Mouse (Mus musculus) limb, embryonic 14.5 days (tissue): ENCODE data around the gene Grm4. TPM values are rescaled to one million over a fixed set of nuclear protein-coding genes. Genes with fewer than 3 reads are reported as not detected.

Experiments used
- ATAC-seq: fragments of 200-750 bp; cut with Nextera tagmentation; 2 replicates; pipeline ENCODE4 v1.8.0; 2017; ENCODE audit warnings: low read depth, moderate number of reproducible peaks, moderate TSS enrichment; ENCODE audit not compliant: low FRiP score
- DNase-seq: peaks from one replicate; pipeline ENCODE4 v3.0.0-alpha.2; 2015; ENCODE audit warnings: low spot score
- H3K27ac ChIP-seq: fragments of 300-500 bp; sonication (generic); replicated peaks from 2 replicates; pipeline ENCODE4 v1.5.1; 2014; ENCODE audit warnings: low read depth, mild to moderate bottlenecking, low read length, moderate library complexity, mixed read lengths
- H3K27me3 ChIP-seq: fragments of 300-500 bp; sonication (generic); 2 replicates; pipeline ENCODE4 v1.6.1; 2014; ENCODE audit warnings: low read length, mixed read lengths; ENCODE audit not compliant: control insufficient read depth, insufficient read depth
- H3K36me3 ChIP-seq: fragments of 300-500 bp; sonication (generic); 2 replicates; pipeline ENCODE4 v1.6.1; 2014; ENCODE audit warnings: mild to moderate bottlenecking, low read length, moderate library complexity, mixed read lengths; ENCODE audit not compliant: control insufficient read depth, insufficient read depth
- H3K4me1 ChIP-seq: fragments of 300-500 bp; sonication (generic); 2 replicates; pipeline ENCODE4 v1.6.1; 2014; ENCODE audit warnings: antibody characterized with exemption, low read length, mixed read lengths; ENCODE audit not compliant: control insufficient read depth, insufficient read depth
- H3K4me2 ChIP-seq: fragments of 300-500 bp; sonication (generic); replicated peaks from 2 replicates; pipeline ENCODE4 v1.6.1; 2014; ENCODE audit warnings: low read depth, mild to moderate bottlenecking, low read length, moderate library complexity; ENCODE audit not compliant: severe bottlenecking
- H3K4me3 ChIP-seq: fragments of 300-500 bp; sonication (generic); replicated peaks from 2 replicates; pipeline ENCODE4 v1.5.1; 2014; ENCODE audit warnings: low read length
- H3K9ac ChIP-seq: fragments of 300-500 bp; sonication (generic); 2 replicates; pipeline ENCODE4 v1.6.1; 2014; ENCODE audit warnings: mild to moderate bottlenecking, low read depth, low read length, moderate library complexity; ENCODE audit not compliant: severe bottlenecking
- H3K9me3 ChIP-seq: fragments of 300-500 bp; sonication (generic); 2 replicates; pipeline ENCODE4 v1.6.1; 2016; ENCODE audit warnings: low read length; ENCODE audit not compliant: control insufficient read depth
- POLR2A ChIP-seq: fragments of 200-500 bp; IDR thresholded peaks from 2 replicates; pipeline ENCODE4 v1.8.0; 2012; ENCODE audit warnings: inconsistent platforms, mild to moderate bottlenecking, moderate library complexity, borderline replicate concordance; ENCODE audit not compliant: insufficient read depth, insufficient read length; ENCODE audit errors: extremely low read depth
- WGBS: fragments of 180-500 bp; shearing (Covaris S2); extraction: QIAGEN DNeasy Blood & Tissue Kit; methylation state at CpG from one replicate; pipeline ENCODE4 v1.1.7; 2014; 5-methylcytosine and 5-hydroxymethylcytosine counted together
- polyA plus RNA-seq, 2 experiments: library from polyadenylated mRNA; depleted of rRNA in 1 of 2; stranded (reverse) in 1 of 2; unstranded in 1 of 2; fragments of >200 nt; fragmentation: Nextera tagmentation in 1 of 2; extraction: Ambion mirVana in 1 of 2; gene quantifications; 2 replicates each; pipeline versions ENCODE4 v1.2.1 to v1.2.3; 2012 to 2014

The Grm4 gene
- polyA plus RNA-seq, 2 experiments = 1.0 to 1.6 TPM

- WGBS = 71% methylated on average over 11 of the region's 11 CpGs
- H3K4me1 ChIP-seq = no peaks in the 10 kb centered on the region
- H3K27me3 ChIP-seq = no peaks in the 10 kb centered on the region
- no peaks in the 10 kb centered on the region for H3K9me3 ChIP-seq
- H3K4me3 ChIP-seq = no peak overlapping the region
- TF ChIP-seq POLR2A = no peak
- H3K9ac ChIP-seq = no peak overlapping the region
- DNase-seq (no peak), ATAC-seq (no peak)
- H3K27ac ChIP-seq = no peak overlapping the region
- no peak overlapping the region for H3K4me2 ChIP-seq
- H3K36me3 ChIP-seq = no peaks in the 10 kb centered on the region
Observed at GRCm38 (mm10) chr17:27456364-27456763, 64.8 kb downstream of the Grm4 start.

- WGBS = 73% methylated on average over 9 of the region's 9 CpGs
Observed at GRCm38 (mm10) chr17:27455012-27455784, 66.0 kb downstream of the Grm4 start.

GRCm38 (mm10) chr17:27454396-27454795 is 66.8 kb downstream of the Grm4 start:
- no peak overlapping the region for H3K9ac ChIP-seq
- H3K4me2 ChIP-seq = no peak overlapping the region
- no peak overlapping the region for H3K27ac ChIP-seq
- no peaks in the 10 kb centered on the region for H3K36me3 ChIP-seq
- DNase-seq (no peak), ATAC-seq (no peak)
- TF ChIP-seq POLR2A = no peak
- WGBS = 83% methylated on average over 11 of the region's 11 CpGs
- no peaks in the 10 kb centered on the region for H3K9me3 ChIP-seq
- H3K4me1 ChIP-seq = no peaks in the 10 kb centered on the region
- no peaks in the 10 kb centered on the region for H3K27me3 ChIP-seq
- no peak overlapping the region for H3K4me3 ChIP-seq

More at GRCm38 (mm10) chr17:27455012-27455784, 66.0 kb downstream of the Grm4 start:
- ATAC-seq = no peak
- Histone ChIP-seq H3K4me2 (no peak overlapping the region), H3K4me1 (no peaks in the 10 kb centered on the region), H3K9me3 (no peaks in the 10 kb centered on the region), H3K27ac (no peak overlapping the region), H3K4me3 (no peak overlapping the region), H3K36me3 (no peaks in the 10 kb centered on the region), H3K9ac (no peak overlapping the region), H3K27me3 (no peaks in the 10 kb centered on the region)
- TF ChIP-seq POLR2A = no peak
- no peak for DNase-seq

- ATAC-seq (no peak), DNase-seq (no peak)
- 80% methylated on average over 8 of the region's 8 CpGs for WGBS
- H3K9ac ChIP-seq = no peak overlapping the region
- H3K4me3 ChIP-seq = no peak overlapping the region
- H3K4me2 ChIP-seq = no peak overlapping the region
- H3K36me3 ChIP-seq = no peaks in the 10 kb centered on the region
- H3K27ac ChIP-seq = no peak overlapping the region
- H3K9me3 ChIP-seq = no peaks in the 10 kb centered on the region
- no peaks in the 10 kb centered on the region for H3K4me1 ChIP-seq
- TF ChIP-seq POLR2A = no peak
- H3K27me3 ChIP-seq = no peaks in the 10 kb centered on the region
Observed at GRCm38 (mm10) chr17:27453045-27453444, 68.2 kb downstream of the Grm4 start.

GRCm38 (mm10) chr17:27451787-27452186 is 69.4 kb downstream of the Grm4 start:
- Histone ChIP-seq H3K9me3 (no peaks in the 10 kb centered on the region), H3K9ac (no peak overlapping the region), H3K27me3 (no peaks in the 10 kb centered on the region), H3K36me3 (no peaks in the 10 kb centered on the region), H3K4me1 (no peaks in the 10 kb centered on the region), H3K27ac (no peak overlapping the region), H3K4me2 (no peak overlapping the region), H3K4me3 (no peak overlapping the region)
- TF ChIP-seq POLR2A = no peak
- ATAC-seq (no peak), DNase-seq (no peak)
- 18% methylated on average over 9 of the region's 9 CpGs for WGBS

- DNase-seq = no peak
- TF ChIP-seq POLR2A = no peak
Observed at GRCm38 (mm10) chr17:27451216-27451615, 70.0 kb downstream of the Grm4 start.

More at GRCm38 (mm10) chr17:27451216-27451615, 70.0 kb downstream of the Grm4 start:
- no peak for ATAC-seq
- Histone ChIP-seq H3K36me3 (no peaks in the 10 kb centered on the region), H3K9ac (no peak overlapping the region), H3K4me3 (no peak overlapping the region), H3K4me1 (no peaks in the 10 kb centered on the region), H3K9me3 (no peaks in the 10 kb centered on the region), H3K27ac (no peak overlapping the region), H3K4me2 (no peak overlapping the region), H3K27me3 (no peaks in the 10 kb centered on the region)
- WGBS = 86% methylated on average over 14 of the region's 14 CpGs
